Mouse (Mus musculus): ENCODE data around the gene Peli1.

DNA sequence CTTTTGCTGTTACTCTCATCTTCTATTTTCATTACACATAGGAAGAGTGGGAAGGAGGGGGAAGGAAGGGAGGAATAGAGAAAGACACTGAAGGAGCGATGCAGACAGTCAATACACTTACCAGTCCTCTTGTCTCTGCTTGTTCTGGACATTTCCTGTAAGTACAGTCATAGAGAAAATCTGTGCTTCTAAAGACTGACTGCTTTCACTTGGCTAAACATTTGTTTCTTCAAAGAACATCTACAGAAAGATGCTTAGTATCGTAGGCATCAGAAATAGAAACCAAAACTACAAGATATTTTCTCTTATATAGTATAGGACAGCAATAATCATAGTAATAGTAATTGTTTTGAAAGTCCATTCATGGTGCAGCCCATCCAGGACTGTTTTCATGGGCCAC, 23.4 kb downstream of the Peli1 start:
- TF ChIP-seq CTCF (IDR thresholded peaks at IDR 0.05; ENCODE audit: extremely low read depth, insufficient read length, insufficient replicate concordance, low read depth, low read length) (no peak), POLR2A (IDR thresholded peaks at IDR 0.05; ENCODE audit: low read depth, low read length) (no peak)
